Mouse (Mus musculus) intestine, postnatal 0 days (tissue): ENCODE measurements around the gene Apold1. TPM values are rescaled to one million over a fixed set of nuclear protein-coding genes. Genes with fewer than 3 reads are reported as not detected.

ENCODE experiments used
- ATAC-seq: fragments of 200-750 bp; cut with Nextera tagmentation; 2 replicates; pipeline ENCODE4 v1.8.0; 2017; ENCODE audit warnings: mild to moderate bottlenecking, moderate TSS enrichment, moderate library complexity
- H3K27ac ChIP-seq: fragments of 300-500 bp; sonication (generic); 2 replicates; pipeline ENCODE4 v1.5.1; 2014; ENCODE audit warnings: mild to moderate bottlenecking, low read depth, low read length, moderate library complexity
- H3K27me3 ChIP-seq: fragments of 300-500 bp; sonication (generic); replicated peaks from 2 replicates; pipeline ENCODE4 v1.6.1; 2014; ENCODE audit warnings: low read length, mixed read lengths; ENCODE audit not compliant: control insufficient read depth, insufficient read depth
- H3K36me3 ChIP-seq: fragments of 300-500 bp; sonication (generic); 2 replicates; pipeline ENCODE4 v1.6.1; 2014; ENCODE audit warnings: mild to moderate bottlenecking, moderate library complexity; ENCODE audit not compliant: control insufficient read depth, insufficient read depth
- H3K4me1 ChIP-seq: fragments of 300-500 bp; sonication (generic); replicated peaks from 2 replicates; pipeline ENCODE4 v1.6.1; 2014; ENCODE audit warnings: antibody characterized with exemption, low read length, mixed read lengths; ENCODE audit not compliant: control insufficient read depth, insufficient read depth
- H3K4me2 ChIP-seq: fragments of 300-500 bp; sonication (generic); replicated peaks from 2 replicates; pipeline ENCODE4 v1.6.1; 2014; ENCODE audit warnings: low read depth, mild to moderate bottlenecking, moderate library complexity
- H3K4me3 ChIP-seq: fragments of 300-500 bp; sonication (generic); 2 replicates; pipeline ENCODE4 v1.5.1; 2014; ENCODE audit warnings: low read depth, low read length
- H3K9ac ChIP-seq: fragments of 300-500 bp; sonication (generic); 2 replicates; pipeline ENCODE4 v1.6.1; 2014; ENCODE audit warnings: mild to moderate bottlenecking, low read depth, low read length
- H3K9me3 ChIP-seq: fragments of 300-500 bp; sonication (generic); 2 replicates; pipeline ENCODE4 v1.6.1; 2016; ENCODE audit warnings: mixed run types; ENCODE audit not compliant: control insufficient read depth
- CTCF ChIP-seq: sonication (generic); IDR thresholded peaks from 2 replicates; pipeline ENCODE4 v1.5.1; 2016; ENCODE audit warnings: low read depth, mild to moderate bottlenecking, control low read depth, antibody characterized with exemption, moderate library complexity
- WGBS: fragments of 180-500 bp; shearing (Covaris S2); extraction: QIAGEN DNeasy Blood & Tissue Kit; methylation state at CpG from one replicate; pipeline ENCODE4 v1.1.7; 2014; 5-methylcytosine and 5-hydroxymethylcytosine counted together
- polyA plus RNA-seq: library from polyadenylated mRNA; unstranded; fragments of >200 nt; fragmentation: Nextera tagmentation; extraction: Ambion mirVana; gene quantifications from 2 replicates; pipeline ENCODE4 v1.2.1, GENCODE M21; 2015

The Apold1 gene
- polyA plus RNA-seq, 1 experiment from 2014 or later: 2.2 TPM

- 76% methylated on average over 5 of the region's 5 CpGs for WGBS
- no peaks in the 10 kb centered on the region for H3K9me3 ChIP-seq
- H3K4me2 ChIP-seq: no peak overlapping the region
- H3K4me1 ChIP-seq: no peaks in the 10 kb centered on the region
- no peak for ATAC-seq
- no peak overlapping the region for H3K9ac ChIP-seq
- H3K27me3 ChIP-seq: no peaks in the 10 kb centered on the region
- H3K27ac ChIP-seq: no peak overlapping the region
- no peaks in the 10 kb centered on the region; the same call in 1 of the 2 replicates for H3K36me3 ChIP-seq
- no peak overlapping the region for H3K4me3 ChIP-seq
- no peak for TF ChIP-seq CTCF
These were observed 30.2 kb upstream of the Apold1 start for GRCm38 (mm10) chr6:134951364-134951763.

GRCm38 (mm10) chr6:134953976-134954375 lies 27.5 kb upstream of the Apold1 start:
- no peak overlapping the region for H3K4me2 ChIP-seq
- no peaks in the 10 kb centered on the region for H3K4me1 ChIP-seq
- no peaks in the 10 kb centered on the region; the same call in 1 of the 2 replicates for H3K36me3 ChIP-seq
- H3K4me3 ChIP-seq: no peak overlapping the region
- no peak for ATAC-seq
- WGBS: 83% methylated on average over 11 of the region's 11 CpGs
- no peak overlapping the region for H3K9ac ChIP-seq
- no peak overlapping the region for H3K27ac ChIP-seq
- no peaks in the 10 kb centered on the region for H3K9me3 ChIP-seq
- H3K27me3 ChIP-seq: no peaks in the 10 kb centered on the region
- no peak for TF ChIP-seq CTCF

DNA sequence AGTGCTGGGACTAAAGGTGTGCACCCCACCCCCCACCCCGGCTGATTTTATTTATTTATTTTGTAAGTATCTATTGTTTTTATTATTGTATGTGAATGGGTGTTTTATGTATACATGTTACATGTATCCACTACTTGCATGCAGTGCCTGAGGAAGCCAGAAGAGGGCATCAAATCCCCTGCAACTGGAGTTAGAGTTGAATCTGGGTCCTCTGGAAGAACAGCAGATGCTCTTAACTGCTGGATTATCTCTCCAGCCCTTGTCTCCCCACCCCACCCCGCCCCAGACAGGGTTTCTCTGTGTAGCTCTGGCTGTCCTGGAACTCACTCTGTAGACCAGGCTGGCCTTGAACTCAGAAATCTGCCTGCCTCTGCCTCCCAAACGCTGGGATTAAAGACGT lies 25.1 kb upstream of the Apold1 start:
- TF ChIP-seq CTCF: peak; percentile 38
- Histone ChIP-seq H3K4me1 (no peaks in the 10 kb centered on the region), H3K27me3 (no peaks in the 10 kb centered on the region), H3K27ac (no peak overlapping the region), H3K36me3 (no peaks in the 10 kb centered on the region), H3K9ac (no peak overlapping the region), H3K4me2 (no peak overlapping the region), H3K9me3 (no peaks in the 10 kb centered on the region), H3K4me3 (no peak overlapping the region)
- ATAC-seq: no peak
- WGBS: 82% methylated on average over 4 of the region's 4 CpGs

DNA sequence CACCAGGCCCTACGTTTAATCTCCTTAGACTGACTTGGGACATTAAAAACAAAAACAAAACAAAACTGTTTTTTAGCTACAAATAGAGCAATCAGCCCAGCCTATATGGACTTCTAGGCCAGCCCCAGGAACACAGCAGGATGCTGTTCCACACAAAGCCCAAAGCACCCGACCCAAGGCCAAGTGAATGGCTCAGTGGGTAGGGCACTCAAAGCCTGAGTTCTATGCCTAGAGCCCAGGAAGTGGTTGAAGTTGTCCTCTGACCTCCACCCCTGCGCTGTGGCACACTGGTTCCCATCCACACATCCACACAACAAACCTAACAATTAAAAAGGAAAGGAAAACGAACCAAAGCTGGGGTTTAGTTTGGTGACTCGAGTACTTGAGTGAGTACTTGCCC lies 20.2 kb upstream of the Apold1 start:
- Histone ChIP-seq H3K4me1 (no peaks in the 10 kb centered on the region), H3K9ac (no peak overlapping the region), H3K4me3 (no peak overlapping the region), H3K9me3 (0 out of 2 replicates have a peak, but pooled peaks cover 4% of the 10 kb centered on the region), H3K27ac (no peak overlapping the region), H3K27me3 (no peaks in the 10 kb centered on the region), H3K4me2 (no peak overlapping the region), H3K36me3 (no peaks in the 10 kb centered on the region)
- no peak for TF ChIP-seq CTCF
- WGBS: 75% methylated on average over 5 of the region's 5 CpGs
- ATAC-seq: no peak

DNA sequence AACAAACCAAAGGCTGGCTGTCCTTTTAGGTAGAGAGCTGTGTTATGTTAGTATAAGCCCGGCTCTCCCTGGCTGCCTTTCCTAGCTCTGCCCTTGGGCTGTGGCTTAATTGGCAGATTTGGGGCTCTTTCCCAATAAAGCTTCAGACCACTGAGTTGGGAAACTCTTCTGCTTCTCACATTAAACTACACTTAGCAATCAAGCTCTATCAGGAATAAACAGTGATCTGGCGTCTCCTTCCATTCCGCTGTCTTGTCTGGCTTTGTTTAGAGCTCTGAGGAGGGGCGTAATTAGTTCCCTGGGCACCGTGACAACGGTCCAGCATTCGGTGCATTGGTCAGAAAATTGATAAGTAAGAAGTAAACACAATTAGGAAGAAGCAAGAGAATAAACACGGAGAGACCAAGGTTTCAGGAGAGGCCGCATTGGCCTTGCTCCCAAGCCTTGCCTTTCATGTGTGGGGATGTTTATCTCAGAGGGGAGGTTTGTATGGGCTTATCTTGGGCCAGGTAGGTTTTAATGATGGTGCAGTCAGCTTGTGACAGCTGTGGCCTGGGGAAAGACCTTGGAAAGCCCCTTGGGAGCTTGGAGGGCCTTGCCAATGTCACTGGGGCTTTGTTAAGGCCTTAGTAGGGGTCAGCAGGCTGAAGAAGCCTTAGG lies 19.5 kb upstream of the Apold1 start:
- no peak for ATAC-seq
- no peak overlapping the region for H3K27ac ChIP-seq
- 45% methylated on average over 9 of the region's 9 CpGs for WGBS
- H3K4me2 ChIP-seq: no peak overlapping the region
- no peak overlapping the region for H3K4me3 ChIP-seq
- H3K9me3 ChIP-seq: 0 out of 2 replicates have a peak, but pooled peaks cover 4% of the 10 kb centered on the region
- no peak overlapping the region for H3K9ac ChIP-seq
- no peaks in the 10 kb centered on the region for H3K4me1 ChIP-seq
- H3K27me3 ChIP-seq: no peaks in the 10 kb centered on the region
- no peak for TF ChIP-seq CTCF
- H3K36me3 ChIP-seq: no peaks in the 10 kb centered on the region

GRCm38 (mm10) chr6:134962518-134962893 lies 19.0 kb upstream of the Apold1 start:
- no peak for ATAC-seq
- TF ChIP-seq CTCF: no peak
- no peaks in the 10 kb centered on the region for H3K36me3 ChIP-seq
- no peak overlapping the region for H3K4me3 ChIP-seq
- WGBS: 71% methylated on average over 5 of the region's 5 CpGs
- no peaks in the 10 kb centered on the region for H3K4me1 ChIP-seq
- H3K4me2 ChIP-seq: no peak overlapping the region
- no peaks in the 10 kb centered on the region for H3K27me3 ChIP-seq
- no peak overlapping the region for H3K9ac ChIP-seq
- H3K27ac ChIP-seq: no peak overlapping the region
- H3K9me3 ChIP-seq: 0 out of 2 replicates have a peak, but pooled peaks cover 4% of the 10 kb centered on the region
